18 mouse cellular contexts compared by ENCODE assay signal in genomic region chr6:52098851-52099250, GRCm38 (mm10). TPM values are rescaled to one million over a fixed set of nuclear protein-coding genes. Genes with fewer than 3 reads are reported as not detected.
"Had no signal": no experiment of that assay in that cellular context is flagged by ENCODE, and none has a peak within 500 bp of the region (broad histone marks: within the 10 kb centered on the region; RNA-seq: fewer than 3 reads in every experiment).

No protein-coding gene starts in this region.

- H3K27me3 ChIP-seq: neural tube, embryonic 13.5 days; neural tube, embryonic 15.5 days had no signal

- H3K27ac ChIP-seq: midbrain, embryonic 10.5 days; midbrain, embryonic 12.5 days; neural tube, embryonic 13.5 days; neural tube, embryonic 15.5 days had no signal

- H3K9me3 ChIP-seq: midbrain, embryonic 10.5 days; midbrain, embryonic 12.5 days; neural tube, embryonic 13.5 days; neural tube, embryonic 15.5 days had no signal

- H3K4me3 ChIP-seq: midbrain, embryonic 10.5 days; midbrain, embryonic 12.5 days; myocyte; neural tube, embryonic 13.5 days; neural tube, embryonic 15.5 days had no signal

- H3K36me3 ChIP-seq: midbrain, embryonic 10.5 days; midbrain, embryonic 12.5 days; neural tube, embryonic 13.5 days; neural tube, embryonic 15.5 days had no signal

- DNase-seq: lung, adult 18-20 months; lung, embryonic 14.5 days; lung, postnatal 10 days; lung, postnatal 4 days; midbrain, embryonic 14.5 days; retina, postnatal 1 day; right cerebral cortex, adult 18-20 months; right cerebral cortex, postnatal 25 days; right cerebral cortex, postnatal 4 days; spleen, adult 18-20 months; thymus, adult 18-20 months; thymus, postnatal 36 days had no signal

- H3K9ac ChIP-seq: lung, embryonic 14.5 days; midbrain, embryonic 12.5 days; neural tube, embryonic 13.5 days; neural tube, embryonic 15.5 days had no signal

- H3K4me2 ChIP-seq: lung, embryonic 14.5 days; midbrain, embryonic 12.5 days; neural tube, embryonic 13.5 days; neural tube, embryonic 15.5 days had no signal

- ATAC-seq: midbrain, embryonic 16.5 days had no signal

RNA-seq across cellular contexts. Expression of gene Hoxa1, which starts 59.3 kb away (rescaled TPM):
- polyA plus RNA-seq: midbrain, embryonic 16.5 days had no signal
